Mouse (Mus musculus) brain, embryonic 14.5 days (tissue): Measurements from ENCODE around the gene Gm43191.

Experiments used
- CTCF ChIP-seq: fragments of 200-500 bp; IDR thresholded peaks from 2 replicates; pipeline ENCODE4 v1.5.1; 2012; ENCODE audit warnings: inconsistent platforms, mild to moderate bottlenecking, moderate library complexity, borderline replicate concordance; ENCODE audit not compliant: insufficient read depth, insufficient read length; ENCODE audit errors: extremely low read depth
- POLR2A ChIP-seq: fragments of 200-500 bp; IDR thresholded peaks from 2 replicates; pipeline ENCODE4 v1.6.1; 2012; ENCODE audit warnings: mild to moderate bottlenecking, inconsistent platforms, borderline replicate concordance; ENCODE audit not compliant: poor library complexity, insufficient read depth, insufficient read length, severe bottlenecking; ENCODE audit errors: extremely low read depth

GRCm38 (mm10) chr3:116650698-116651097, 30.4 kb downstream of the Gm43191 start:
- TF ChIP-seq CTCF, result no peak
- no peak for TF ChIP-seq POLR2A
